Mouse (Mus musculus) megakaryocyte, embryonic 14.5 days (primary cell): Measurements from ENCODE around the gene Lrrc4b.

ENCODE experiments used
- FLI1 ChIP-seq: IDR thresholded peaks from 2 replicates; pipeline ENCODE4 v1.6.1; 2012; ENCODE audit warnings: low read length, inconsistent platforms, mixed read lengths
- GATA1 ChIP-seq: IDR thresholded peaks from 3 replicates; pipeline ENCODE4 v1.6.1; 2012; ENCODE audit warnings: mixed read lengths, low read length, inconsistent platforms, borderline replicate concordance

GRCm38 (mm10) chr7:44501563-44502115, 72.8 kb downstream of the Lrrc4b start:
- TF ChIP-seq GATA1 (no peak), FLI1 (no peak)
